Mouse (Mus musculus): ENCODE measurements around the gene Atp6v1c2. TPM values are rescaled to one million over a fixed set of nuclear protein-coding genes. Genes with fewer than 3 reads are reported as not detected.
A peak's percentile ranks its signal among the peaks of the same experiment; 100 is the strongest.

Atp6v1c2 gene
- polyA plus RNA-seq (2014; fragmentation: Nextera tagmentation; extraction: Ambion mirVana), result 0.37 and 0.65 TPM in 2 replicates

DNA sequence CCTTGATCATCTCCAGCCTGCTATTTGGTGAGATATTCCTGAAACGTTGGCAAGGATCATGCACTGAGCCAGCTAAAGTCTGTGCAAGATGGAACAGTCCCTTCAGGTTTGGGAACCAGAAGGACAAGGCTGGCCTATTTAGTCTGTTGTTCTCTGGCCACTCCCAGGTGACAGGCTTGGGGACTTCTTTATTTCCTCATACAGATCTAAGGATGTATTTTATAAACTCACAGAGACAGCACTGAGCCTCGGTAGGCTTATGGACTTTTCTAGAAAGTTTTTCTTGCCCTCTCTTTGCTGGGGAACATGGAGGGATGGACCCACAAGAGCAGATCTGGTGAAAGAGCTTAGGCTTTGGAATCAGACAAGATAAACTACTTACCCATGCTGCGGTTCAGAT lies at the start of gene Atp6v1c2:
Atp6v1c2 (minus strand) TSS at position 101 of the 400 bp plus-strand sequence.
- no peak for DNase-seq (ENCODE audit: low spot score, missing footprints)
- Histone ChIP-seq H3K27me3 (ENCODE audit: control insufficient read depth, insufficient read depth, low read length) (peaks cover 12% of the 10 kb centered on the region), H3K4me2 (no peak within 1 kb of the TSS), H3K9me3 (ENCODE audit: control insufficient read depth, low read length) (no peaks in the 10 kb centered on the region), H3K4me3 (ENCODE audit: low read depth, low read length) (no peak within 1 kb of the TSS), H3K27ac (ENCODE audit: low read depth, low read length) (no peak within 1 kb of the TSS), H3K9ac (ENCODE audit: low read length) (no peak within 1 kb of the TSS), H3K4me1 (ENCODE audit: control insufficient read depth, insufficient read depth, low read length) (peaks cover 6% of the 10 kb centered on the region; the same call in 1 of the 2 replicates), H3K36me3 (ENCODE audit: control insufficient read depth, insufficient read depth, low read length) (no peaks in the 10 kb centered on the region)
- WGBS, result 75% methylated on average over 3 of the region's 3 CpGs
- no peak for ATAC-seq (ENCODE audit: low FRiP score)

DNA sequence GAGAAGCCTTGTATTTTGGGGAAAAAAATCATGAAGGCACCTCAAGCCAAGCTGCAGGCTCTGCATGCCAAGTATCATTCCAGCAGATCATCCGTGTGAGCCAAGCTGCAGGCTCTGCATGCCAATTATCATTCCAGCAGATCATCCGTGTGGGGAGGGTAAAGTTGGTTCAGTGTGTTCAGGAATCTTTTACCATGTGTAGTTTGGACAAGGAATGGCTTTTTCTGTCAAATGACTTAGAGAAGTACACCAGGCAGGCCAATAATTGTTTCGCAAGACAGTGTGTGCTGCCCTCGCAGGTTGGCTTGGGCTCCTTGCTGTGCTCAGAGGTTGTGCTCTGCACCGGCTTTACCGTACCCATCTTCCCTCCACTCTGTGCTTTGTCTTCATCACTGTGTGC lies 47.4 kb upstream of the Atp6v1c2 start:
- ATAC-seq (ENCODE audit: low FRiP score) (no peak), DNase-seq (ENCODE audit: low spot score, missing footprints) (no peak)
- Histone ChIP-seq H3K36me3 (ENCODE audit: control insufficient read depth, insufficient read depth, low read length) (peaks cover 6% of the 10 kb centered on the region; the same call in 1 of the 2 replicates), H3K27ac (ENCODE audit: low read depth, low read length) (no peak overlapping the region), H3K9ac (ENCODE audit: low read length) (no peak overlapping the region), H3K9me3 (ENCODE audit: control insufficient read depth, low read length) (no peaks in the 10 kb centered on the region), H3K4me3 (ENCODE audit: low read depth, low read length) (no peak overlapping the region), H3K4me1 (ENCODE audit: control insufficient read depth, insufficient read depth, low read length) (no peaks in the 10 kb centered on the region), H3K4me2 (no peak overlapping the region), H3K27me3 (ENCODE audit: control insufficient read depth, insufficient read depth, low read length) (no peaks in the 10 kb centered on the region)
- WGBS, result 94% methylated on average over 6 of the region's 6 CpGs

DNA sequence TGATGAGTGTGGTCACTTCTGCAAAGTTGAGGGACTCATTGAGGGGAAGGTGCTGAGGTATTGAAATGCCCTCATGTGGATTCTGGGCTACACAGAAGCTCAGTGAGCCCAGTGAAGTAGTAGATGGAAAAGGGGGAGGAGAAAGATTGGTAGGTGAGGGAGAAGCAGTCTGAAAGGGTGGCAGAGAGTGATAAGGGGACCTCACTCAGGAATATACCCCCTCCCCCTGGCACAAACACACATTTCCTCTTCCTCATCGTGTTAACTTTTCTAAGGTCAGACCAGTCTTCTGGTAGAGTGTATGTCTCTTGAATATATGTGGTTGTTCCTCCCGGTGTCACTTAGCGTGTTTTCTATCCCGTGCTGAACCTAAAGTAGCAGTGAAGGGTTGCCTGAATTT lies 46.1 kb upstream of the Atp6v1c2 start:
- Histone ChIP-seq H3K4me1 (ENCODE audit: control insufficient read depth, insufficient read depth, low read length) (no peaks in the 10 kb centered on the region), H3K27ac (ENCODE audit: low read depth, low read length) (no peak overlapping the region), H3K27me3 (ENCODE audit: control insufficient read depth, insufficient read depth, low read length) (no peaks in the 10 kb centered on the region), H3K36me3 (ENCODE audit: control insufficient read depth, insufficient read depth, low read length) (peaks cover 10% of the 10 kb centered on the region; the same call in 1 of the 2 replicates), H3K9ac (ENCODE audit: low read length) (no peak overlapping the region), H3K9me3 (ENCODE audit: control insufficient read depth, low read length) (no peaks in the 10 kb centered on the region), H3K4me2 (no peak overlapping the region), H3K4me3 (ENCODE audit: low read depth, low read length) (no peak overlapping the region)
- DNase-seq (ENCODE audit: low spot score, missing footprints), result peak; percentile 19
- 93% methylated on average over 4 of the region's 4 CpGs for WGBS
- ATAC-seq (ENCODE audit: low FRiP score), result no peak

DNA sequence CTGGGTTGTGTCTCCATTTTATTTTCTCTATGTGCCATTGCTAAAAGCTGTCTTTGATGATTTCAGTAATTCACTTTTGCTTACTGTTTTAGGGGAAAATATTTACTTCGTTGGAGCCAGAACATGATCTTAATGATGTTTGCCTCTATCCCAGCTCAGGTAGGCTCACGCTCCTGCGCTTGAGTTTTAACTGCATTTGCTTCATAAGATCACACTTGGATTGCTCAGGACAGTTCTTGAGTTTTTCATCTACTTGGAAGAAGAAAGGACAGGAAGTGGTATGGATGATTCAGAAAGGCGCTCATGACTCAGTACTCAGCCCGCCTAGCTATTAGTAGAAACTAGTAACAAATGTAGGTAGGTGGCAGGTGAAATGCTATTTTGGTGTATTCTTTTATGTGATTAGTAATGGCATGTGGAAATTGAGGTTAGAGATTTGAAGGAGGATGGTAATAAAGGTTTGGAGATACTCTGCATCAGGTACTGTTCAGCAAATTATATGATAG lies 44.4 kb upstream of the Atp6v1c2 start:
- DNase-seq (ENCODE audit: low spot score, missing footprints) (peak; percentile 45), ATAC-seq (ENCODE audit: low FRiP score) (no peak)
- no peak overlapping the region for H3K4me3 ChIP-seq (ENCODE audit: low read depth, low read length)
- peaks cover 11% of the 10 kb centered on the region; the same call in 1 of the 2 replicates for H3K36me3 ChIP-seq (ENCODE audit: control insufficient read depth, insufficient read depth, low read length)
- H3K9ac ChIP-seq (ENCODE audit: low read length), result no peak overlapping the region
- H3K27ac ChIP-seq (ENCODE audit: low read depth, low read length), result no peak overlapping the region
- no peaks in the 10 kb centered on the region for H3K4me1 ChIP-seq (ENCODE audit: control insufficient read depth, insufficient read depth, low read length)
- H3K9me3 ChIP-seq (ENCODE audit: control insufficient read depth, low read length), result no peaks in the 10 kb centered on the region
- H3K4me2 ChIP-seq, result no peak overlapping the region
- 95% methylated on average over 5 of the region's 5 CpGs for WGBS
- H3K27me3 ChIP-seq (ENCODE audit: control insufficient read depth, insufficient read depth, low read length), result no peaks in the 10 kb centered on the region

DNA sequence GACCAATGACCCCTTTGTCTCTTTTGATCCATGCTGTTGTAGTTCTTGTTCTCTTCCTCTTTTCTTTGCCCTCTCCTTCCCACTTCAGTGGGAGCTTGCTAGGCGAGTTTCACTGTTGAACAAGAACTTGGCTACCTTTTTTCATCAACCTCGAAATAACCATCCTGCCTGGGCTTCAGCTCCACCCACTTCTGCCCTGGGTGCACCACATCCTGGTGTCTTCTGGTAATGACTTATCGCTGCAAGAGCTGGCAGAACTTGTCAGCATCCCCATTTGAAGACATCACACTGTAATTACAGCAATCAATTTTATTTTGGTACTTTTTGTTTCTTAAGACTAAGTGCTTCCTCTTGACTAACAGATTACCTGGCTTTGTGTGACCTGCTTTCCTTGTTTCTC lies 43.5 kb upstream of the Atp6v1c2 start:
- 85% methylated on average over 3 of the region's 3 CpGs for WGBS
- Histone ChIP-seq H3K4me2 (no peak overlapping the region), H3K9me3 (ENCODE audit: control insufficient read depth, low read length) (no peaks in the 10 kb centered on the region), H3K27me3 (ENCODE audit: control insufficient read depth, insufficient read depth, low read length) (no peaks in the 10 kb centered on the region), H3K27ac (ENCODE audit: low read depth, low read length) (no peak overlapping the region), H3K9ac (ENCODE audit: low read length) (no peak overlapping the region), H3K4me3 (ENCODE audit: low read depth, low read length) (no peak overlapping the region), H3K36me3 (ENCODE audit: control insufficient read depth, insufficient read depth, low read length) (peaks cover 14% of the 10 kb centered on the region), H3K4me1 (ENCODE audit: control insufficient read depth, insufficient read depth, low read length) (no peaks in the 10 kb centered on the region)
- ATAC-seq (ENCODE audit: low FRiP score) (no peak), DNase-seq (ENCODE audit: low spot score, missing footprints) (peak; percentile 4)

DNA sequence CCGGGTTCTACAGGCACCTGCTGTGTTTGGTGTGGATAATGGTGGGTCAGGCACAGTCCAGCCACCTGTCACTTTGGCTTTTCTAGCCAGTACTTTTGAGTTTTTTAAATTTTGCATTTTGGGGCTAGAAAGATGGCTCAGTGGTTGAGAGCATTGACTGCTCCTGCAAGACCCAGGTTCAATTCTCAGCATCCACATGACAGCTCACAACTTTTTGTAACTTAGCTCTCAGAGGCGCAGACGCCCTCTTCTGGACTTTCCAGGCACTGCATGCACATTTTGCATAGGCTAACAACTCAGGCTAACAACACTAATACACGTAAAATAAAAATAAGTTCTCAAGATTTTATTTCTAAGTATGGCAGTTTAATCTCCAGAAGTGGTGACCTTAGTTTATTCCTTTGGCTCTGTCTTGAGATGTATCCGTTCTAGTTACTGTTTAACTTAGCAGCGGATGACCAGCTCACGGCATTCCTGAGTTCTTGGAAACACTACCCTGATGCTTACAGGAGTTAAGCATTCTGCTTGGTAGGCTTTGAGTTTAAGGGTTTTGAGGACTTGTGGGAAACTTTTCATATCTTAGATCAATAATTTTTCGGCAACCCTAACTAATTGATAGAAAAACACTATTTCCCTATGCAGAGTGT lies 42.6 kb upstream of the Atp6v1c2 start:
- Histone ChIP-seq H3K9me3 (ENCODE audit: control insufficient read depth, low read length) (no peaks in the 10 kb centered on the region), H3K36me3 (ENCODE audit: control insufficient read depth, insufficient read depth, low read length) (peaks cover 14% of the 10 kb centered on the region), H3K9ac (ENCODE audit: low read length) (no peak overlapping the region), H3K4me1 (ENCODE audit: control insufficient read depth, insufficient read depth, low read length) (no peaks in the 10 kb centered on the region), H3K27ac (ENCODE audit: low read depth, low read length) (no peak overlapping the region), H3K4me3 (ENCODE audit: low read depth, low read length) (no peak overlapping the region), H3K4me2 (no peak overlapping the region), H3K27me3 (ENCODE audit: control insufficient read depth, insufficient read depth, low read length) (no peaks in the 10 kb centered on the region)
- 85% methylated on average over 8 of the region's 8 CpGs for WGBS
- ATAC-seq (ENCODE audit: low FRiP score) (no peak), DNase-seq (ENCODE audit: low spot score, missing footprints) (peak; percentile 68)

DNA sequence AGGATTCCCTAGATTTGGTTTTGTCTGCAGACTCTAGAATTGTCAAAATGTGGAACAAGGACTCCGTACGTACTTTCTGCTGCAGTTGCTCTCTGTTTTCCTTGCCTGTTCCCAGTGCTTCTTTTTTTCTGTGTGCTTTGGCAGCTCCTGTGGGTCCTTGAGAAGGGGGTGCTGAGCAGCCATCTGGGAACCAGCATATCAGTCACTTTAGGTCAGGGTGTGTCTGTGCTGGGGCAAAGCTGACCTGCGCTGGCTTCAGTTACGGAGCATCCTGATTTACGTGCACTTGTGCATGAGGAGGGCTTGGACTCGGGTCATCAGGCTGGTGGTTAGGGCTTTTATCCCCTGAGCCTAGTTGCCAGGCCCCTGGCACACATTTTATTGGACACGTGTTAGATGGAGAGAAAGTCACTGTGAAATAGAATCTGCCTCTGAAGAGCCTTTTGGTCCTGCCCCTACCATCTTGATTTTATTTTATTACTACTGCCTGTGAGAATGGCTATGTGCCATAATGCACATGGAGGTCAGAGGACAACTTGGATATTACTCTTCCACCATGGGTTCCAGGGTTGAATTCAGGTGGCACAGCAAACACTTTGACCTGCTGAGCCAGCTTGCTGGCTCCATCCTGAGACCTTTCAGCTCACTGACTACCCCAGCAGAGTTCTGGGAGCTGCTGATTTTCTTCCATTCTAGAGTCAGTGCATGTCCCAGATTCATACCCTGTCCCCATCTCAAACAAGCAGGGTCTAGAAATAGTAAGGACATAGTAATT lies 40.6 kb upstream of the Atp6v1c2 start:
- no peak overlapping the region for H3K4me2 ChIP-seq
- no peak overlapping the region for H3K4me3 ChIP-seq (ENCODE audit: low read depth, low read length)
- WGBS, result 97% methylated on average over 7 of the region's 7 CpGs
- ATAC-seq (ENCODE audit: low FRiP score), result no peak
- H3K27me3 ChIP-seq (ENCODE audit: control insufficient read depth, insufficient read depth, low read length), result no peaks in the 10 kb centered on the region
- no peaks in the 10 kb centered on the region for H3K4me1 ChIP-seq (ENCODE audit: control insufficient read depth, insufficient read depth, low read length)
- H3K36me3 ChIP-seq (ENCODE audit: control insufficient read depth, insufficient read depth, low read length), result peaks cover 14% of the 10 kb centered on the region
- H3K9ac ChIP-seq (ENCODE audit: low read length), result no peak overlapping the region
- H3K27ac ChIP-seq (ENCODE audit: low read depth, low read length), result no peak overlapping the region
- DNase-seq (ENCODE audit: low spot score, missing footprints), result peak; percentile 33
- no peaks in the 10 kb centered on the region for H3K9me3 ChIP-seq (ENCODE audit: control insufficient read depth, low read length)

DNA sequence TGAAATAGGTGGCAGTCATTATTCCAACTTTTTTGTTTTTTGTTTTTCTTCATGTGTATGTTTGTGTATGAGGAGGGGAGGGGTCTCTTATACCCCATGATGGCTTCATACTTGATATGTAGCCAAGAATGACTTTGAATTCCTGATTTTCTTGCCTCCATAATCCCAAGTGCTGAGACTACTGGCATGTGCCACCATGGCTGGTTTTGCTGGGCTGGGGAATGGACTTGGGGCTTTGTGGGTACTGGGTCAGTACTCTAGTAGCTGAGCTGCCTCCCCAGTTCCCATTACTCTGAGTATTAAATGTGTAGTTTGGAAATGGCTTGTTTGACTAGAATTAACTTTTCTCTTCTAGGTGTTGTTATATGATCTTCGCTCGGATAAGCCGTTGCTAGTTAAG lies 40.0 kb upstream of the Atp6v1c2 start:
- H3K27ac ChIP-seq (ENCODE audit: low read depth, low read length), result no peak overlapping the region
- H3K36me3 ChIP-seq (ENCODE audit: control insufficient read depth, insufficient read depth, low read length), result peaks cover 14% of the 10 kb centered on the region
- ATAC-seq (ENCODE audit: low FRiP score), result no peak
- no peak overlapping the region for H3K4me3 ChIP-seq (ENCODE audit: low read depth, low read length)
- no peaks in the 10 kb centered on the region for H3K4me1 ChIP-seq (ENCODE audit: control insufficient read depth, insufficient read depth, low read length)
- H3K9me3 ChIP-seq (ENCODE audit: control insufficient read depth, low read length), result no peaks in the 10 kb centered on the region
- no peak overlapping the region for H3K9ac ChIP-seq (ENCODE audit: low read length)
- DNase-seq (ENCODE audit: low spot score, missing footprints), result peak; percentile 8
- no peaks in the 10 kb centered on the region for H3K27me3 ChIP-seq (ENCODE audit: control insufficient read depth, insufficient read depth, low read length)
- H3K4me2 ChIP-seq, result no peak overlapping the region
- 93% methylated on average over 3 of the region's 3 CpGs for WGBS

DNA sequence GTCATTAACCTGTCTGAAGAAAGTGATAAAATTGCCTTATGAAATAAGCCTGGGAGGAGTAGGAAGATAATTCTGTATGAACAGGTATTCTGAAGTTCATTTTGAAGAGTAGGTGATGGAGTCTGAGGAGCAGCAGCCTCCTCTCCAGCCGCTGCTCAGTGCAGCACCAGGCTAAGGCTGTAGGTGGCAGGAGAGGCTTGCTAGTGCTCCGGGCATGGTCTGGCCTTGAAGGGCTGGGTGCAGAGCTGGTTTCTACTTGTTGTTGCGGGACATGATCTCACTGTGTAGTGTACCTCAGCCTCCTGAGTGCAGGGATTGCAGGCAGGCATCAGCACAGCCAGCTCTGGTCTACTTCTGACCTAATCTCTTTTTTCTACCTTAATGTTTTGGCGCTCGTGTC lies 37.8 kb upstream of the Atp6v1c2 start:
- Histone ChIP-seq H3K4me1 (ENCODE audit: control insufficient read depth, insufficient read depth, low read length) (no peaks in the 10 kb centered on the region), H3K9ac (ENCODE audit: low read length) (no peak overlapping the region), H3K36me3 (ENCODE audit: control insufficient read depth, insufficient read depth, low read length) (peaks cover 19% of the 10 kb centered on the region), H3K4me2 (no peak overlapping the region), H3K27me3 (ENCODE audit: control insufficient read depth, insufficient read depth, low read length) (no peaks in the 10 kb centered on the region), H3K4me3 (ENCODE audit: low read depth, low read length) (no peak overlapping the region), H3K27ac (ENCODE audit: low read depth, low read length) (no peak overlapping the region), H3K9me3 (ENCODE audit: control insufficient read depth, low read length) (no peaks in the 10 kb centered on the region)
- DNase-seq (ENCODE audit: low spot score, missing footprints) (peak; percentile 84), ATAC-seq (ENCODE audit: low FRiP score) (peak; percentile 30; the same call in 1 of the 2 replicates)
- WGBS, result 76% methylated on average over 5 of the region's 5 CpGs
